Mouse (Mus musculus): ENCODE data around the gene Neto2. TPM values are rescaled to one million over a fixed set of nuclear protein-coding genes. Genes with fewer than 3 reads are reported as not detected.

Gene Neto2
- polyA plus RNA-seq, 1 experiment from 2014 or later = 1.1 TPM

DNA sequence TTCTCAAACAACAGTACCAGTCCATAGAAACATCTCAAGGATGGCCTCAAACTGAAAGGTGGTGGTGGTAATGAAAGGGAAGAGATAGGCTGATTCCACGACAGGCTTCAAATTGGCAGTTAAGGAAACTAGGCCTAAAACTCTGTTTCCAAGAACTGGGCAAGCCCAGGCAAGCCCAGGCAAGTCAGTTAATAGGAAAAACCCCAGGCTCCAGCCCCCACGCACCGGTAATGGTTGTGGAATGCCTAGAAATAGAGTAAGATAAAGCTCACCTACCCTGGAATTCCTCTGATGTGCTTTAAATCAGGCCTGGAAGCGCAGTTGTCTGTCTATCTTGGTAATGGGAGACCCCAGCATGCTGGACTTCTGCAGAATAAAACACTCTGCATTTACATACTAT, 98.0 kb downstream of the Neto2 start:
- no peak for ATAC-seq (ENCODE audit: low read depth)
- Histone ChIP-seq H3K4me3 (replicated peaks) (no peak overlapping the region), H3K9me3 (replicated peaks) (no peaks in the 10 kb centered on the region), H3K27me3 (no peaks in the 10 kb centered on the region), H3K4me1 (replicated peaks) (0 out of 2 replicates have a peak, but pooled peaks cover 2% of the 10 kb centered on the region), H3K9ac (no peak overlapping the region), H3K36me3 (no peaks in the 10 kb centered on the region), H3K4me2 (no peak overlapping the region), H3K27ac (no peak overlapping the region)
- 53% methylated on average over 4 of the region's 4 CpGs for WGBS (ENCODE audit: insufficient replicate concordance)
- DNase-seq = no peak

DNA sequence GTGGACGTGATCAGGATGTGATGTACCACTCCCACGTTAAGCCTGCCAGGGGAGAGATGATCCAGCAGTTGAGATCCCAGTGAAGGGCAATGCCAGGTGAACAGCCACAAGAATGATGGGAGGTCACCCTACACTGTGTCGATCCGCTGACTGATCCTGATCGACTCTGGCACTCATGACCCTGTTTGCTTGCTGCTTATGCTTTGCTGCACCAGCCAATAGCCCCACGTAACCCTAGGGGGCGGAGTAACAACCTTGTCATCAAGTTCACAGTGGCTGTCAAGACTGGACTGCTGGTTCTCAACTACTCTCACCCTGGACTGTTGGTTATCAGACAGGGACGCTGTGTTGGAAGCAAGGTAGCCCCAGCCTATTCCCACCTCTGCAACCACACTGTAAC, 99.0 kb downstream of the Neto2 start:
- Histone ChIP-seq H3K27ac (no peak overlapping the region), H3K4me3 (replicated peaks) (no peak overlapping the region), H3K4me2 (no peak overlapping the region), H3K9me3 (replicated peaks) (no peaks in the 10 kb centered on the region), H3K4me1 (replicated peaks) (0 out of 2 replicates have a peak, but pooled peaks cover 2% of the 10 kb centered on the region), H3K27me3 (no peaks in the 10 kb centered on the region), H3K36me3 (no peaks in the 10 kb centered on the region), H3K9ac (no peak overlapping the region)
- ATAC-seq (ENCODE audit: low read depth) (no peak), DNase-seq (no peak)
- 65% methylated on average over 8 of the region's 8 CpGs for WGBS (ENCODE audit: insufficient replicate concordance)

DNA sequence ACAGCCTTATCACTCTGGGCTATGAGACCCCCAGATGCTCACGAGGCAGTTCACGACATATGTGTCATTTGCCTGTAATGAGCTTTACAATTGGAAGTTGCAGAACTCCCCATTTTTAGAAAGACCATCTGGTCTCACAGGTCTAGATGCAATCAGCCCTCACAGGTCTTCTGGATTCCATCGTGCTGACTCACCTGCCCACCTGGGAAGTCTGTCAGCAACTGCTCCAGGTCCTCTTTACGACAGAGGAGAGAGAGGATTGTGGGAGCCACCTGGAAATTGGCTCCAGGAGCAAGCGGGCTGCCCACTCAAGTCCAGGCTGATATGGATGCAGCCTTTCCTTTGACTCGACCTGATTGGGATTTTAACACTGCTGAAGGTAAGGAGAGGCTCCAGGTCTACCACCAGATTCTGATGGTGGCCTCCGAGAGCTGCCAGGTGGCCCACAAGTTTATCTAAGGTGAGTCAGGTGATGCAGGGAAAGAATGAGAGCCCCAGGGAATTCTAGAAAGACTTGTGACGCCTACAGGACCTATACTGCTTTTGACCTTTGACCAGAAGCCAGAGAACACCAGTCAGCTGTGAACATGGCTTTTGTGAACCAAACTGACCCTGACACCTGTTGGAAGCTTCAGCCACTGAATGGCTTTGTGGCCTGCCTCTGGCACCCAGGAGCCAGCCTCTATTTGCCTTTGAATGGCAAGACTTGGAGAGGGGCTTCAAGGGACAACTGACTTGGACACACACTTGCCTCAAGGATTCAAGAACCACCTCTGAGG, 103.1 kb downstream of the Neto2 start:
- Histone ChIP-seq H3K4me2 (no peak overlapping the region), H3K4me3 (replicated peaks) (no peak overlapping the region), H3K4me1 (replicated peaks) (no peaks in the 10 kb centered on the region), H3K27me3 (no peaks in the 10 kb centered on the region), H3K9me3 (replicated peaks) (no peaks in the 10 kb centered on the region), H3K27ac (no peak overlapping the region), H3K36me3 (no peaks in the 10 kb centered on the region), H3K9ac (no peak overlapping the region)
- ATAC-seq (ENCODE audit: low read depth) (no peak), DNase-seq (no peak)
- 47% methylated on average over 8 of the region's 8 CpGs for WGBS (ENCODE audit: insufficient replicate concordance)

DNA sequence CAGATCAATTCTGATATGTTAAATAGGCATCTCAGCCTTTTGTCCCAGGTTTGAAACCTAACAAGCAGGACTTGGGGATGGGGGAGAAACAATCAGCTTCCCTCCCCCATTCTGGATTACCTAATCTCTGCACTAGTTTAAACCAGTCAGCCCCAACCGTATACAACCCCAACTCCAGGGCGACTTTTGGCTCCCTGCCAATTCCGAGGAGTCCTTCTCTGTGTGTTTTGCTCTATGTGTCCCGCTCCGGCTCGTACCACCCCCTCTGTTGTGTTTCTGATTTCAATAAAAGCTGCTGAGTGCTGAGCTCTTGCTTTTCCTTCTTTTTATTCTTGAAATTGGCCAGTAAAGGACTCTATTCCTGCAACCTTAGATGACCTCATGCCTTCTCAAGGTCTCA, 105.3 kb downstream of the Neto2 start:
- Histone ChIP-seq H3K4me1 (replicated peaks) (no peaks in the 10 kb centered on the region), H3K4me3 (replicated peaks) (no peak overlapping the region), H3K27ac (no peak overlapping the region), H3K36me3 (no peaks in the 10 kb centered on the region), H3K4me2 (no peak overlapping the region), H3K9ac (no peak overlapping the region), H3K27me3 (no peaks in the 10 kb centered on the region), H3K9me3 (replicated peaks) (no peaks in the 10 kb centered on the region)
- ATAC-seq (ENCODE audit: low read depth) (peak; percentile 76), DNase-seq (no peak)
- WGBS (ENCODE audit: insufficient replicate concordance) = 51% methylated on average over 6 of the region's 6 CpGs

DNA sequence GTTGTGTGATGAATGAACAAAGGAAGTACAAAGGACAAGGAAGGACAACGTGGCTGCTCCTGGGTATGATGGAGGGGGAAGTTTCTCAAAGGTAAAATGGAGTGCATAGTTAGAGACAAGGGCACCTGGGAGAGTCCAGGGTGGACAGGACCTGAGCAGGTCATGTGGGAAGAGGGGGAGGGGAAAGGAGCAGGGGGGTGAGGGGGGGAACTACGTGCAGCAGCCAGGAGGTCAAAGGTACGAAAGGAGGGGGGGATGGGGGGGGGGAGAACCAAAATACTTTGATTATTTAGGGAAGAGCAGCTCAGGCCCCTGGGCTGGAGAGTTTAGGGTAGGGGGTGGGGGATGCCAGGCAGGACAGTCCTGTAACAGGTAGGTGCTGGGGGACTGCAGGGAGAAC, 105.7 kb downstream of the Neto2 start:
- H3K9ac ChIP-seq = no peak overlapping the region
- H3K4me2 ChIP-seq = no peak overlapping the region
- no peaks in the 10 kb centered on the region for H3K27me3 ChIP-seq
- no peaks in the 10 kb centered on the region for H3K36me3 ChIP-seq
- ATAC-seq (ENCODE audit: low read depth) = peak; percentile 50
- no peak overlapping the region for H3K4me3 ChIP-seq (replicated peaks)
- DNase-seq = no peak
- no peaks in the 10 kb centered on the region for H3K9me3 ChIP-seq (replicated peaks)
- H3K4me1 ChIP-seq (replicated peaks) = no peaks in the 10 kb centered on the region
- no peak overlapping the region for H3K27ac ChIP-seq
- WGBS (ENCODE audit: insufficient replicate concordance) = 24% methylated on average over 3 of the region's 3 CpGs

DNA sequence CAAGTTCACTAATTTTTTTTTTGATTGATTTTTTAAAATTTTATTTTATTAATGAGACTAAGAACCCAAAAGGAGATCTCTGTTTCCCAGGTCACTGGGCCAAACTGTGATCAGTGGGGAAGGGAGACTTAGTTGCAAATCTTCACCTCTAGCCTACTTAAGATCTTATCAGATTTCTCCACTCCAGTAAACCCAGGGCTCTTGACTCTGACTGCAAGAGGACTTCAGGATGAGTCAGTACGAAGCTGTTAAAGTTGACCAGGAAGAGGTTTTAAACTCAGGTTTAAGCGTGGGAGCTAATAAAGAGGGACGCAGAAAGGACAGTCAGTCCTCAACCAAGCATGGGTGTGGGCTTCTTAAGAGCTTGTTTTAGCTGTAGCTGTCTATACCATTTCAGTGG, 107.4 kb downstream of the Neto2 start:
- ATAC-seq (ENCODE audit: low read depth) = no peak
- H3K4me2 ChIP-seq = no peak overlapping the region

DNA sequence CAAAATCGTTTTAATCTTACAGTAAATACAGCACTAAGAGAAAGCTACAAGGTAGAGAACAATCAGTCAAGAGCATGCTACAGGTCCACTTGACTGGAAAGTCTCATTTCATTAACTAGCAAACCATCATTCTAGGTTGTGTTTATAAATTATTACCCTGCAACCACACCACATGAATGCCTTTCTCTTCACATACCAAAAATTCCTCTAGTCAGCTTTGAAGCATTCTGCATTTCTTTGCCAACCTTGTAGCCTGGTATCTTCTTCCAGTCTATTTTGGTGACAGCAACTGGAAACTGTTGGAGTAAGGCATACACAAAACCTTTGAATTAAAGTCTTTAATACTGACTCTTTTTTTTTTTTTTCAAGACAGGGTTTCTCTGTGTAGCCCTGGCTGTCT, 109.2 kb downstream of the Neto2 start:
- WGBS (ENCODE audit: insufficient replicate concordance) = 53% methylated on average over 1 of the region's 1 CpGs
- Histone ChIP-seq H3K4me2 (no peak overlapping the region), H3K9me3 (replicated peaks) (no peaks in the 10 kb centered on the region), H3K27me3 (no peaks in the 10 kb centered on the region), H3K27ac (no peak overlapping the region), H3K4me3 (replicated peaks) (no peak overlapping the region), H3K9ac (no peak overlapping the region), H3K36me3 (no peaks in the 10 kb centered on the region), H3K4me1 (replicated peaks) (no peaks in the 10 kb centered on the region)
- ATAC-seq (ENCODE audit: low read depth) (no peak), DNase-seq (no peak)

More for the DNA sequence above, 107.4 kb downstream of the Neto2 start:
- no peaks in the 10 kb centered on the region for H3K36me3 ChIP-seq
- no peaks in the 10 kb centered on the region for H3K4me1 ChIP-seq (replicated peaks)
- H3K27ac ChIP-seq = no peak overlapping the region
- no peak overlapping the region for H3K9ac ChIP-seq
- H3K27me3 ChIP-seq = no peaks in the 10 kb centered on the region
- no peak for DNase-seq
- H3K4me3 ChIP-seq (replicated peaks) = no peak overlapping the region
- H3K9me3 ChIP-seq (replicated peaks) = no peaks in the 10 kb centered on the region
- 56% methylated on average over 3 of the region's 3 CpGs for WGBS (ENCODE audit: insufficient replicate concordance)

DNA sequence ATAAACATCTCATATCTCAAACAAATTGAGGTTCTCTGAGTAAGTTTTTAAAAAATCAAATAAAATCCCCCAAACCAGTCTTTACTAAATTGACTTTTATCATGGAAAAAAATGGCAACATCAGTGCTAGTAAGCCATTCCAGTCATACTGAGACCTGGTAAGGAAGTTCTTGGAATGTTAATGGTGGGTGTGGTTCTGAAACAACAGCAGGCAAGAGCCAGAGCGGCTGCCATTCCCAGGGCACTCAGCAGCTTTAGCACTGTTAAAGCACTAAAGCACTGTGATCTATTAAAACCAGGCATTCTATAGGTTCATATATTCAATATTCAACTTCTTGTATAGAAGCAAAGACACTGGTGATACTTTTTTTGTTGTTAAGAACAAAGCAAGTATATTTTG, 110.5 kb downstream of the Neto2 start:
- DNase-seq (no peak), ATAC-seq (ENCODE audit: low read depth) (no peak)
- Histone ChIP-seq H3K36me3 (no peaks in the 10 kb centered on the region), H3K27me3 (no peaks in the 10 kb centered on the region), H3K4me2 (no peak overlapping the region), H3K27ac (no peak overlapping the region), H3K9me3 (replicated peaks) (no peaks in the 10 kb centered on the region), H3K4me1 (replicated peaks) (no peaks in the 10 kb centered on the region), H3K9ac (no peak overlapping the region), H3K4me3 (replicated peaks) (no peak overlapping the region)
- 83% methylated on average over 1 of the region's 1 CpGs for WGBS (ENCODE audit: insufficient replicate concordance)

DNA sequence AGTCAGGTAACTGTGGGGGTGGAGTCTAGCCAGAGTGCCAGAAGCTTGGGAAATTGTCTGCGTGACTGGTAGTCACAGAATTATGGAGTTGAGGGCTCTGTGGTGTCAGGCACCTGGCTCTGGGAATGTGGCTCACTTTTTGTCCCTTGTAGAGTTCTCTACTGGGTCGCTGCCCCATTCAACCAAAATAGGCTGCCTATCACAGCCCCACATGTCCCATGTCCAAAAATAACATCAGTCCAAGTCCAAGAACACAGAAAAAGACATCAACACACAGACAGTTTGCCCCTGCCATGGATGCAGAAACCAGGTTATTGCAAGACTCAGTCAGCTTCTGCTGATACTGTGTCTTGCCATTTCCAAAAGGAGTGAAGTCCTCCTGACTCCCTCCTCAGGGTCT, 112.1 kb downstream of the Neto2 start:
- Histone ChIP-seq H3K9ac (no peak overlapping the region), H3K27ac (no peak overlapping the region), H3K9me3 (replicated peaks) (no peaks in the 10 kb centered on the region), H3K36me3 (no peaks in the 10 kb centered on the region), H3K27me3 (no peaks in the 10 kb centered on the region), H3K4me3 (replicated peaks) (no peak overlapping the region), H3K4me2 (no peak overlapping the region), H3K4me1 (replicated peaks) (no peaks in the 10 kb centered on the region)
- ATAC-seq (ENCODE audit: low read depth) = no peak
- no peak for DNase-seq
- WGBS (ENCODE audit: insufficient replicate concordance) = 66% methylated on average over 2 of the region's 2 CpGs

Small RNA genes within 50 kb of the gene (microRNA-seq; reads per million reads assigned to microRNA genes)
- gene Mir8109 = not detected

Other genes with a start within 250 kb of the Neto2 start
- gene Gpt2, start 208.3 kb downstream of the Neto2 start, polyA plus RNA-seq (2015; fragmentation: Nextera tagmentation; extraction: Ambion mirVana) = 13.5 and 17.8 TPM in 2 replicates
- 103 and 123 TPM in 2 replicates for gene Dnaja2, start 145.6 kb downstream of the Neto2 start, polyA plus RNA-seq (2015; fragmentation: Nextera tagmentation; extraction: Ambion mirVana)
- gene Itfg1, start 140.0 kb upstream of the Neto2 start, polyA plus RNA-seq (2015; fragmentation: Nextera tagmentation; extraction: Ambion mirVana) = 23.2 and 29.1 TPM in 2 replicates
- gene Phkb, start 140.0 kb upstream of the Neto2 start, polyA plus RNA-seq (2015; fragmentation: Nextera tagmentation; extraction: Ambion mirVana) = 11.9 and 14.7 TPM in 2 replicates